Mouse (Mus musculus): ENCODE measurements around the gene Fam72a. TPM values are rescaled to one million over a fixed set of nuclear protein-coding genes. Genes with fewer than 3 reads are reported as not detected.

Gene Fam72a
- 0.42 and 0.43 TPM in 2 replicates for polyA plus RNA-seq (2012; rRNA removed)

GRCm38 (mm10) chr1:131527281-131528080 lies at the start of gene Fam72a, which contains the start of gene Srgap2:
TSS of gene Fam72a (plus strand) at chr1:131527903.
TSS of gene Srgap2 (minus strand) at chr1:131527352.
- DNase-seq (ENCODE audit: low read depth), result peak; percentile 100

GRCm38 (mm10) chr1:131478770-131479305 lies 48.9 kb upstream of the Fam72a start:
- no peak for DNase-seq (ENCODE audit: low read depth)

GRCm38 (mm10) chr1:131481391-131481790 lies 46.3 kb upstream of the Fam72a start:
- no peak for DNase-seq (ENCODE audit: low read depth)

GRCm38 (mm10) chr1:131482242-131482641 lies 45.5 kb upstream of the Fam72a start:
- DNase-seq (ENCODE audit: low read depth), result no peak

- no peak for DNase-seq (ENCODE audit: low read depth)
These were observed 41.4 kb upstream of the Fam72a start for GRCm38 (mm10) chr1:131486094-131486850.

GRCm38 (mm10) chr1:131489312-131489711 lies 38.4 kb upstream of the Fam72a start:
- no peak for DNase-seq (ENCODE audit: low read depth)

DNA sequence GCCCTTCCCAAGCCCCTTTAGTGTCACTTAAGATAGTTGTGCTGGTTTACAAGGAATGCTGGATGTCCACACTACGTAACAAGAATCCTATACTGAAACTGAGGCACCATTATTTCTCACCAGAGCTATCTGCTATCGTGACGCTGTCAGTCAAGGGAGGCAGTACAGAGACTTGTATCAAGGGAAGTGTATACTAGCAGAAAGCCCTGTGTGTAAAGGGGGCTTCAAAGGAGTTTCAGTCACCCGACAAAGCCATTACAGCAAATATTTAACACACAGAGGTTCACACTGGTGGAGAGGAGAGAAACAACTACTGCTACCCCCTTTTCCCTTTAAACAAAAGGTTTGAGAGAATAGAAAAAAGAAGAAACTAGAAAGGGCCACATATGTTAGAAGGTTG lies 36.1 kb upstream of the Fam72a start:
- DNase-seq (ENCODE audit: low read depth), result no peak

DNA sequence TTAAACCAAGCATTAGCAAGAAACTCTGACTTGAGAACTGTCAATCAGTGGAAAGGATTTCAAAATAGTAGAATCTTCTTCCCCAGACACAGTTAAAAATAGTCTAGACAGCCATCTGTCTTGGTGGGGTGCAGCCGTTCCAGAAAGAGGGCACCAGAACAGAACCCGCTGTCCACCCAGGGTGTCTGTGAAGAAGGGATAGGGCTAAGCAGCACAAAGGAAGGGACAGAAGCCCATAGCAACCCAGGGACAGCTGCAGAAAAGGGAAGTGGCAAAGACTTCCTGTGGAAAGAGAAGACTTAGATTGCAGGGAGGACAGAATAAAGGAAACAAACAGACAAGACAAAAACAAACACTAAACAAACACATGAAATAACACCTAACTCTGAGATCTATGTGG lies 35.3 kb upstream of the Fam72a start:
- no peak for DNase-seq (ENCODE audit: low read depth)

DNA sequence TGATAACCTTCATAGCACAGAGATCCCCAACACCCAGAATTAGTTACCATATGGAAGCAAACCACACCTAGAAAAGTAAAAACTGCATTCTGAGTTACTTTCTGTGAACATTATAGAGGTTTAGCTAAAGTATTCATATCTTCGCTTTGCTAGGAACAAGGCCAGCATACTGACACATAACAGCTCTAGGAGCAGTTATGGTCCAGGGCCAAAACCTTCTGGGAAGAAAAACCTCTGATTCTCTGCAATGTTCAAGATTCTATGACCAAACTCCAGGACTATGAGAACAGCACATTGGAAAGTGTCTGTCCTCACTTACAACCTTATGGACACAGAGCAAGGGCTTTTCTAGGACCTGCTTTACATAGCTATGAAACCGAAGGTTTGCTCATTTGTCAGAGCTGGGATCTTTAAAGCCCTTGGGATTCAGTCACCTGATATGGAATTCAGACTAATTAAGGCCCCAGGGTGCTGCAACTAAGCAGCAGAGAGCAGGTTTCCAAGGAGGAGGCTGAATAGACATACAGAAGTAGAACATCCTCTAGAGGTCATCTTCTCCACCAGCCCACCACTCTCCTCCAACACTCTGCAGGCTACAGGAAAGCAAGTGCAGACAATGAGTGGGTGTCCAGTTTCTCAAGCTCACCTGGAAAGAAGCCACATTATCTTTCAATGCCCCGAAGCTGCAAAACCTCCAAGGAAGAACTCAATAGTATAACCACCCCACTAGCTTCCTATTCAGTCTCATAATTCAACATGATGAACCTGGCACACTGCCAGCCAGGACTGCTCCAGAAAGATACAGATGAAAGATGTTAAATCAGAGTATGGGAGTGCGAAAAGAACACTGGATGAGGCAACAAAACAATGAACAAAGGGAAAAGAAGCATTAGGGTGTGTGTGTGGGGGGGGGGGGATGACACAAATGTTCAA lies 33.5 kb upstream of the Fam72a start:
- no peak for DNase-seq (ENCODE audit: low read depth)

- DNase-seq (ENCODE audit: low read depth), result no peak
These were observed 29.5 kb upstream of the Fam72a start for GRCm38 (mm10) chr1:131498231-131498630.

DNA sequence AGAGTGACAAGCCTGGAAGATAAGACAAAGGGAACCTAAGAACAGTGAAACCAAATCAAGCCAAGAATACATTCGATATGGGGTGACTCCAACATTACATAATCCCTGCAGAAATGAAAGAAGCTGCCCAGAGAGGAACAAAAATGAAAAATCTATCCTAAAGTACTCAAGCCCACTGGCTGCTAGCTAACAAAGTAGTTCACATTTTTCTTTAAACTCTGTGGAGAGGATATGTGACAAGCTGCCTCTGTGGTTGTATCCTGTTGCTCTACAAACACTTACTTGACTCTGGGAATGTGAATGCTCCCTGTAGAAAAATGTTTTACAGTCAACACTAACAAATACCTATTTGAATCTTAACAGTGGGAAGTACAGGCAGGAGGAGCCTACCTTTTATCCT lies 26.0 kb upstream of the Fam72a start:
- no peak for DNase-seq (ENCODE audit: low read depth)

DNA sequence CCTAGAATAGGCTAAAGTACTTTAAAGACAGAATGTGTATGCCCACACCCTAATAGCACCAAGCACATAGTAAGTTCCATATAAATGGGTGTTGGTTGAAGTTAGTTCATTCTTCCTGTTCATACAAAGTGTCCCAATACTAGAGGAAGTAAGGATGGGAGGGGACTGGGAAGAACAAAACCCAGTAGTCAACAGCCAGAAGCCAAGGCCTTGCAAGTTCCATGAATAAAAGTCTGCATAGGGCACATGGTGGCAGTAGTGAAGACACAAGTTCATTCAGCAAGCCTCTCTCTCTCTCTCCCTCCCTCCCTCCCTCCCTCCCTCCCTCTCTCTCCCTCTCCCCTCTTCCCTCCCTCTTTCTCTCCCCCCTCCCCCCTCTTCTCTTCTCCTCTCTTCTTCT lies 16.6 kb upstream of the Fam72a start:
- no peak for DNase-seq (ENCODE audit: low read depth)

DNA sequence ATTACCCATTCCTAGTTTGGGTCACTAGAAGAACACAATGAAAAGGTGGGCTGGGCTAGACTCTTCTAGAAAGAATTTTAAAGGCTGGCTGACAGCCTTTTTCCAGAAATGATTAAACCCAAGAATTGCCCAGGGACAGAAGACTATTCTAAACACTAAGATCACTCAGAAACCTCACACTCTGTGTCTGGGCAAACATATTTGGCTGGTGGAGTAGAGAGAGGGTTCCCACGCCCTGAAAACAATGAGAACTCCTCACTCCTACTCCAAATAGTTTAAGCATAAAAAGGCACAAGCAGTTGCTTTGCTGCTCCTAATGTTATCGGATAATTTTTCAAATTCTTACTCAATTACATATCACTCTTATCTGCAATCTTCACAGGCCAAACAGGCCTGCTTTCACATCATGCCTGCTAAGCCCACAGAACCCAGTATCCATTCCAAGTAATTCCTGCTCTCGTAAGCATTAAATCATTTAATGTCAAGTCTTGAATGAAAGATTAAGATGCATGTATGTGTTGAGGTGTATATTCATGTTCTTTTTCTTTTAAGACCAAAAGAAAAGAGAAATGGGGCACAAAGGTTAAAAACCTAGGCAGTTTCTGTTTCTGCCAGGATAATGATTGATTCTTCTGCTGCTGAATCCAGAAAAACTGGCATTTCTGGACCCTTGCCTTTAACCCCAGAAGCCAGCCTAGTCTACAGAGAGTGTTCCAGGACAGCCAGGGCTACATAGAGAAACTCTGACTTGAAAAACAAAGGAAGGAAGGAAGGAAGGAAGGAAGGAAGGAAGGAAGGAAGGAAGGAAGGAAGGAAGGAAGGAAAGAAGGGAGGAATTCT lies 15.8 kb upstream of the Fam72a start:
- no peak for DNase-seq (ENCODE audit: low read depth)

GRCm38 (mm10) chr1:131513136-131513535 lies 14.6 kb upstream of the Fam72a start:
- no peak for DNase-seq (ENCODE audit: low read depth)

DNA sequence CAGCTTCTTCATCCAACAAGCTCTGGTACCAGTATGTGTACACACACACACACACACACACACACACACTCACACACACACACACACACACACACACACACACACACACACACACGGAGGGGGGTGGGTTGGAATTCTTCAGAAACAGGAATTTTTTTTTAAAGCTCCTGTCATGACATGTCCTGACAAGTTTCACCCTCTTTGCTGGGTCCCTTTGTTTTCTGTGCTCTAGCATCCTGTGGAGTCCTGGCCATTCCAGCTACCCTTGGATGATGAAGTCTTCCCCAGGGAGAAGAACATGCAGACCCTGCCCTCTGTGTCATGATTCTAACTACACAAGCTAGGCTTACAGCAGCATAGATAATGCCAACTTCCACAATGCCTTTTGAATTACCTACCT lies 13.5 kb upstream of the Fam72a start:
- DNase-seq (ENCODE audit: low read depth), result no peak

DNA sequence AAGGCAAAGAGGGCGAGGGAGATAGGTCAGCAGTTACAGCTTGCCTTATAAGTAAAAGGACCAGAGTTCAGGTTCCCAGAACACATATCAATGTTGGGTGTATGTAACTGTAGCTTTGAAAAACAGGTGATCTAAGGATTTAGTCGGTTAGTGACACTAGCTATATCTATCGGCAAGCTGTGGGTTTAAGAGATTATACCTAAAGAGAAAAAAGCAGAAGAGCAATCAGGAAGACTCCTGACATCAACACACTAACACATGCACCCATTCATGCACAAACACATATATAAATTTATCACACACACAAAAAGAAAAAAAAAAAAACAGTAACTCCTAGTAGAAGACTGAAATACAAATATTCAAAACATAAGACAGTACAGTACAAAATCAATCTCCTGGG lies 11.1 kb upstream of the Fam72a start:
- no peak for DNase-seq (ENCODE audit: low read depth)

DNA sequence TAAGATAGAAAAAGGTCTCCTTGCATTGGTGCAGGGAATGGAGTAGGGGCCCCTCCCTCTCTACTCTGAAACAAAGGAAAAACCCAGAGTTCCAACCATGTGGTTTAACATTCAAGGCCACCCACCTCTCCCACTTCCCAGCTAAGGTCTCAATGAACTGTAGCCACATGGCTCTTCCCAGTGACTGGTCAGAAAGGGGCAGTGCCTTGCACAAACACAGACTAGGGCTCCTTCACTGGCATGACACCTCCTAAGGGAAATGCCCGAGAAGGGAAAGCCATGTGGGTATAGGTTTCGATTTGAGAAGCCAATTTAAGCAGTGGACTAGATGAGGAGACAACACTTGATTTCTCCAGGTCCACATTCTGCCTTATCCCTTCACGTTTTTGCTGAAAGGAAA lies 3.9 kb upstream of the Fam72a start:
- no peak for DNase-seq (ENCODE audit: low read depth)

GRCm38 (mm10) chr1:131525101-131525585 lies 2.6 kb upstream of the Fam72a start:
- DNase-seq (ENCODE audit: low read depth), result no peak

GRCm38 (mm10) chr1:131525586-131526271 lies 2.0 kb upstream of the Fam72a start:
- DNase-seq (ENCODE audit: low read depth), result no peak

Data from gonadal fat pad, adult 2 months (tissue).